Mouse (Mus musculus) heart, postnatal 4 days (tissue): Measurements from ENCODE around the gene Cecr2. TPM values are rescaled to one million over a fixed set of nuclear protein-coding genes. Genes with fewer than 3 reads are reported as not detected.
"Not testable (repeated sequence)": the region's sequence is repeated elsewhere in the genome, so short reads cannot be mapped to it uniquely, and the experiment has no call there.

ENCODE experiments used
- DNase-seq: peaks from one replicate; pipeline ENCODE4 v3.0.0; 2021
- total RNA-seq, 2 experiments: library from RNA; stranded (reverse); gene quantifications; 2 replicates each; pipeline ENCODE4 v1.2.3; 2021

Cecr2 gene
- total RNA-seq: 1 to 10 TPM; 8.0 to 9.5 TPM

GRCm38 (mm10) chr6:120665816-120666760 lies at the start of gene Cecr2:
Gene Cecr2, plus strand, starts transcription at chr6:120666369.
- DNase-seq: peak; percentile 74

- no peak for DNase-seq
These were observed 48.6 kb upstream of the Cecr2 start for GRCm38 (mm10) chr6:120617586-120617985.

- DNase-seq: no peak
These were observed 47.4 kb upstream of the Cecr2 start for GRCm38 (mm10) chr6:120618518-120619402.

DNA sequence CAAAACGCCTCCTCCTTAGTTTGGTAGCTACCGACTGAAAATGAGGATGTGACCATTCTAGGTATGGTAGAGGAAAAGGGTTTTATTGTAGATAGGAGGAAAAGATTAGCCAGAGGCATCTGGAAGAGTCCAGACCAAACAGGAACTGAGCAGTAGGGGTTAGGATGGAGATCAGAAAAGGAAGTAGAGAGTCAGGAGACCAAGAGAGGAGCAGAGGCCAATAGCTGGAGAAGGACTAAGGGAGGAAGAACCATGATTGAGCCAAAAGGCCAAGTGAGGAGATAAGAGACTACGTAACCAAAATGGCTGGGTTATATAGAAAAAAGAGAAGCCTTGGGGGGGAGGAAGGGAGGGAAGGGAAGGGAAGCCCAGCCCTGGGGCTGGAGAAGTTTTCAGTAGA lies 46.0 kb upstream of the Cecr2 start:
- no peak for DNase-seq

DNA sequence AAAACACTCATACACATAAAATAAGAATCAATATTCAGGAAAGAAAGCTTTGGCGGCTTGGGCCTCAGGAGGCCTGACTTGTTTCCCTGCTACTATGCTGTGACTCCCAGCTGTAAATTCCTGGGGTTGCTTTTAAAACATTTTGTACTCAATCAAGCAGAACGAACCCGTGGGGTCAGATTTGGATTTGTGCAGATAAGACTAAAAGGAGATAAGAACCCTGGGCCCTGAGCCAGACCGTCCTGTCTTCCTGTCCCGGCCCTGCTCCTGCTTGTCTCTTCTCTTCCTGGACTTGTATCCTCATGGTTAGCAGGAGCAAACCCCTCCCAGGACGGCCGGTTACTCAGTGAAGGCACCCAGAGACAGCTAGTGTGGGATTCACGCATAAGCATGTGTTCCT lies 41.1 kb upstream of the Cecr2 start:
- no peak for DNase-seq

DNA sequence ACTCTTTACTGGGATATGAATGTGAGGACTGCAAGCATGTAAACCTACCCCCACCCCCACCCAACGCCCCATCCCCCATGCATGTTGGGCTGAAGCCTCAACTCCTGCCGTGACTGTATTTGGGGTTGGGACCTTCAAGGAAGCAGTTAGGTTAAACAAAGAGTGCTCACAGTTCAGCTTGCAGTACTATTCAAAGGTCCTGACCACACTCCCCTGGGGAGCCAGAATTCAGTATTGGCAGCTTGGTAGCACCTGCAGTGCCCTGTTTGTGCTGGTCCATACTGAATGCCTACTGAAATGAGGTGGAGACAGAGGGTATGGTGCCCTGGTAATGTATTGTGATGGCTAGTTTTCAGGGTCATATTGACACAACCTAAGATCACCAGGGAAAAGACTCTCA lies 39.1 kb upstream of the Cecr2 start:
- no peak for DNase-seq

GRCm38 (mm10) chr6:120628963-120629362 lies 37.2 kb upstream of the Cecr2 start:
- no peak for DNase-seq

- DNase-seq: no peak
These were observed 30.7 kb upstream of the Cecr2 start for GRCm38 (mm10) chr6:120635391-120636028.

- no peak for DNase-seq
These were observed 26.6 kb upstream of the Cecr2 start for GRCm38 (mm10) chr6:120639547-120639946.

GRCm38 (mm10) chr6:120641866-120642378 lies 24.2 kb upstream of the Cecr2 start:
- no peak for DNase-seq

GRCm38 (mm10) chr6:120643776-120644175 lies 22.4 kb upstream of the Cecr2 start:
- no peak for DNase-seq

GRCm38 (mm10) chr6:120644346-120645299 lies 21.5 kb upstream of the Cecr2 start:
- DNase-seq: peak; percentile 12

- DNase-seq: not testable (repeated sequence)
These were observed 18.7 kb upstream of the Cecr2 start for GRCm38 (mm10) chr6:120647246-120648028.

GRCm38 (mm10) chr6:120648205-120648604 lies 18.0 kb upstream of the Cecr2 start:
- DNase-seq: no peak

GRCm38 (mm10) chr6:120652666-120653065 lies 13.5 kb upstream of the Cecr2 start:
- no peak for DNase-seq

- DNase-seq: no peak
These were observed 10.5 kb upstream of the Cecr2 start for GRCm38 (mm10) chr6:120655702-120656101.

GRCm38 (mm10) chr6:120658848-120659247 lies 7.3 kb upstream of the Cecr2 start:
- DNase-seq: no peak

- peak; percentile 78 for DNase-seq
These were observed 754 bp upstream of the Cecr2 start for GRCm38 (mm10) chr6:120665415-120665815.

- DNase-seq: peak; percentile 46
These were observed 722 bp downstream of the Cecr2 start for GRCm38 (mm10) chr6:120666761-120667421.

DNA sequence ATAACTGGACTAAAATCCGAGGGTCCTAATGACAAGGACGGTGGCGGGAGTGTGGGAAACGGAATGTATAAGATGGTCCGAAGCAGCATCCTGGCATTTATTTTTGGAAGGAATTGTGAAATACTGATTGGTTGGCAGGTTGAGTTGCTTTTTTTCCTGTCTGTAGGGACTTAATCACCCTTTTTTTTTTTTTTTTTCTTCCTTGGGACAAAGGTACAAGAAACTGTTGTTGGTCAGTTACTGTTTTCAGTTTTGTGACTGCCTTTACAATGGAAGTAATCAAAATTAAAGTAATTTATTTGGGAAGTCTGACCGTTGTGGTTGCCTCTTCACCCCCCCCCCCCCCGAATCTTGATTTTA lies 1.2 kb downstream of the Cecr2 start:
- no peak for DNase-seq
